In the genomic region with DNA sequence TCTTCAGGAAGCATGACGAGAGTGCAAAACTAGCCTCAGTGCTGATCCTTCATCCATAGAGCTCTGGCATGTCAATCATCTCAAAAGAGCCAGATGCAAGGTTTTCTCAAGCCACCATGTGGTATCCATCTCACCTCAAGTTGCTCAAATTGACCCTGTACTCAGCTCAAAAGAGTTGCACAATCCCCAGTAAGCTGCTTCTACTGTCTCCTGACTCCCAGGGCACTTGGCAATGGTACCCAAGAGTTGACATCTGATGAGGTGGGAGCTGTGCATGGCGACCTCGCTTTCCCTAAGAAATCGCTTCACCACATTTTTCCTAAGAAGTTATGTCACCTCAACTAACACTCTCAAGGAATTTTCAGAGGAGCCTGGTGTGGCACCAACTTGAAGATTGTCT, we compare ENCODE assay signal across 18 mouse cellular contexts.
"Had no signal": no experiment of that assay in that cellular context is flagged by ENCODE, and none has a peak within 500 bp of the region (broad histone marks: within the 10 kb centered on the region; RNA-seq: fewer than 3 reads in every experiment).

No protein-coding gene starts in this region.

- H3K4me1 ChIP-seq: limb, embryonic 10.5 days; limb, embryonic 13.5 days; liver, embryonic 12.5 days; liver, embryonic 15.5 days; lung, embryonic 15.5 days; stomach, embryonic 15.5 days had no signal

- DNase-seq: kidney, adult 18-20 months; kidney, adult 9 months; kidney, postnatal 14 days; kidney, postnatal 4 days; liver; midbrain, embryonic 14.5 days; right cerebral cortex, postnatal 14 days; right cerebral cortex, postnatal 4 days; thymus, postnatal 25 days had no signal

- H3K9ac ChIP-seq: limb, embryonic 13.5 days; liver, embryonic 12.5 days; liver, embryonic 15.5 days; lung, embryonic 15.5 days; stomach, embryonic 15.5 days had no signal

- H3K27ac ChIP-seq: limb, embryonic 10.5 days; limb, embryonic 13.5 days; liver, embryonic 12.5 days; liver, embryonic 15.5 days; lung, embryonic 15.5 days; stomach, embryonic 15.5 days had no signal

- H3K36me3 ChIP-seq: limb, embryonic 10.5 days; limb, embryonic 13.5 days; liver, embryonic 12.5 days; liver, embryonic 15.5 days; lung, embryonic 15.5 days; stomach, embryonic 15.5 days had no signal

- H3K27me3 ChIP-seq: limb, embryonic 13.5 days; liver, embryonic 12.5 days; liver, embryonic 15.5 days; stomach, embryonic 15.5 days had no signal

- ATAC-seq: inflammation-experienced regulatory T-cells, adult 6 months; intestine, embryonic 16.5 days; liver, embryonic 12.5 days had no signal

- H3K4me3 ChIP-seq: limb, embryonic 10.5 days; limb, embryonic 13.5 days; liver, embryonic 12.5 days; liver, embryonic 15.5 days; lung, embryonic 15.5 days; stomach, embryonic 15.5 days had no signal

- H3K9me3 ChIP-seq: limb, embryonic 10.5 days; limb, embryonic 13.5 days; liver, embryonic 12.5 days; liver, embryonic 15.5 days; lung, embryonic 15.5 days; stomach, embryonic 15.5 days had no signal

- H3K4me2 ChIP-seq: limb, embryonic 13.5 days; liver, embryonic 12.5 days; liver, embryonic 15.5 days; lung, embryonic 15.5 days; midbrain, embryonic 11.5 days; stomach, embryonic 15.5 days had no signal
